Mouse (Mus musculus) neural tube, embryonic 12.5 days (tissue): ENCODE measurements around the gene Txnrd2. TPM values are rescaled to one million over a fixed set of nuclear protein-coding genes. Genes with fewer than 3 reads are reported as not detected.

Experiments
- ATAC-seq: fragments of 200-750 bp; cut with Nextera tagmentation; 2 replicates; pipeline ENCODE4 v1.8.0; 2017; ENCODE audit warnings: low read depth, mild to moderate bottlenecking, moderate TSS enrichment, moderate library complexity; ENCODE audit not compliant: low FRiP score
- H3K27ac ChIP-seq: fragments of 300-500 bp; sonication (generic); 2 replicates; pipeline ENCODE4 v1.5.1; 2016
- H3K27me3 ChIP-seq: fragments of 300-500 bp; sonication (generic); replicated peaks from 2 replicates; pipeline ENCODE4 v1.6.1; 2016; ENCODE audit warnings: mild to moderate bottlenecking
- H3K36me3 ChIP-seq: fragments of 300-500 bp; sonication (generic); 2 replicates; pipeline ENCODE4 v1.6.1; 2016; ENCODE audit warnings: mild to moderate bottlenecking
- H3K4me1 ChIP-seq: fragments of 300-500 bp; sonication (generic); 2 replicates; pipeline ENCODE4 v1.6.1; 2016
- H3K4me2 ChIP-seq: fragments of 300-500 bp; sonication (generic); replicated peaks from 2 replicates; pipeline ENCODE4 v1.6.1; 2016; ENCODE audit warnings: mild to moderate bottlenecking
- H3K4me3 ChIP-seq: fragments of 300-500 bp; sonication (generic); 2 replicates; pipeline ENCODE4 v1.5.1; 2016
- H3K9ac ChIP-seq: fragments of 300-500 bp; sonication (generic); 2 replicates; pipeline ENCODE4 v1.6.1; 2016; ENCODE audit warnings: mild to moderate bottlenecking
- H3K9me3 ChIP-seq: fragments of 300-500 bp; sonication (generic); 2 replicates; pipeline ENCODE4 v1.6.1; 2016; ENCODE audit warnings: mild to moderate bottlenecking
- WGBS: fragments of 180-500 bp; shearing (Covaris S2); methylation state at CpG from one replicate; pipeline ENCODE4 v1.1.7; 2016; 5-methylcytosine and 5-hydroxymethylcytosine counted together
- polyA plus RNA-seq: library from polyadenylated mRNA; unstranded; fragments of >200 nt; fragmentation: Nextera tagmentation; extraction: Ambion mirVana; gene quantifications from 2 replicates; pipeline ENCODE4 v1.2.1, GENCODE M21; 2016

Gene Txnrd2
- polyA plus RNA-seq, 1 experiment from 2014 or later: 24.8 TPM

DNA sequence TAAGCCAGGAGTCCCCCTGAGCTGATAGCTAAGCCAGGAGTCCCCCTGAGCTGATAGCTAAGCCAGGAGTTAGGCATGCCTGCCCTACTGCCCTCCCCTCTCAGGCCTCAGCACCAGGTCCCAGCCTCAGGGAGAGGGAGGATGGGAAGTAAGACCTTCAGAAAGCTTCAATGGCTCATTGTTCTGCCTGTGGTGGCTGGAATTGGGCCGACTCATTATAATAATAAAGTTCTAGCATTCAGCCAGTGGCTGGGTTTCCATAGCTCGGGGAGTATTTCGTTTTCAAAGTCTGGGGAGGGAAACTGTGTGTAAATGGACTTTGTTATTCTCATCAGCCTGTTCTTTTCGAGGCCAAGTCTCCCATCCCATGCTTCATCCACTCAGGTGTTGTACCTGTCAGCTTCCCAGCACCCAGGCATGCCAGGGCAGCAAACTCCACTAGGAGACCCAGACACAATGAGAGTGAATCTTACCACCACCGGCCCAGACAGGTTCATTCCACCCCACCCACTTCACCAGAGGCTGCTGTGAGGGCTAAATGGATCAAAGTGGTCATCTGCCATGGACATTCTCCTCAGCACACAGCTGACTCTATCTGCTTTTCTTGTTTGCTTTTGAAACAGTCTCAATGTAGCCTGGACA lies 58.7 kb downstream of the Txnrd2 start:
- Histone ChIP-seq H3K4me1 (peaks cover 11% of the 10 kb centered on the region), H3K36me3 (no peaks in the 10 kb centered on the region), H3K9ac (no peak overlapping the region), H3K4me3 (no peak overlapping the region), H3K27ac (no peak overlapping the region), H3K9me3 (no peaks in the 10 kb centered on the region), H3K4me2 (no peak overlapping the region), H3K27me3 (no peaks in the 10 kb centered on the region)
- 29% methylated on average over 5 of the region's 5 CpGs for WGBS
- no peak for ATAC-seq

DNA sequence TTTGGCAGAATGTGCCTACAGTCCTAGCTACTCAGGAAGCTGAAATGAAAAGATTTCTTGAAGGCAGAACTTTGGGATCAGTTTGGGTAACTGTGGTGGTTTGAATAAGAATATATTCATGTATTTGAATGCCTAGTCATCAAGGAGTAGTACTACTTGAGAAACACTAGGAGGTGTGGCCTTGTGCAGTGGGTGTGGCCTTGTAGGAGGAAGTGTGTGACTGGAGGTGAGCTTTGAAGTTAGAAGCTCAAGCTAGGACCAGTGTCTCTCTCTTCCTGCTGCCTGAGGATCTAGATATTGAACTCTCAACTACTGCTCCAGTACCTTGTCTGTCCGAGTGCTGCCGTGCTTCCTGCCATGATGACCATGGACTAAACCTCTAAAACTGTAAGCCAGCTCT lies 59.9 kb downstream of the Txnrd2 start:
- Histone ChIP-seq H3K4me2 (no peak overlapping the region), H3K9ac (no peak overlapping the region), H3K36me3 (no peaks in the 10 kb centered on the region), H3K4me1 (peaks cover 11% of the 10 kb centered on the region), H3K9me3 (no peaks in the 10 kb centered on the region), H3K27me3 (no peaks in the 10 kb centered on the region), H3K27ac (no peak overlapping the region), H3K4me3 (no peak overlapping the region)
- no peak for ATAC-seq
- 95% methylated on average over 2 of the region's 2 CpGs for WGBS

DNA sequence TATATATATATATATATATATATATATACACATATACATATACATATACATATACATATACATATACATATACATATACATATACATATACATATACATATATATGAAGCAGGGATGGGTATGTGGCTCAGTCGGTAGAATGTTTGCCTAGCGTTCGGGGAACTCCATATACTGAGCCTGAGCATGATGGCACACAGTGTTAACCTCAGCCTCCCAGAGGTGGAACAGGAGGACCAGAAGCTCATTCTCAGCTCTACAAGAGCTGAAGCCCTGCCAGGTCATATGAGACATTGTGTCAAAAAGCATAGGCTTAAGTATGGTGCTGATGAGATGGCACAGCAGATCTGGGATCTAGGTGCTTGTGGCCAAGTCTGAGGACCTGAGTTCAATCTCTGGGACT lies 64.1 kb downstream of the Txnrd2 start:
- Histone ChIP-seq H3K27ac (no peak overlapping the region), H3K9ac (no peak overlapping the region), H3K4me2 (no peak overlapping the region), H3K36me3 (no peaks in the 10 kb centered on the region), H3K9me3 (no peaks in the 10 kb centered on the region), H3K4me3 (no peak overlapping the region), H3K4me1 (no peaks in the 10 kb centered on the region), H3K27me3 (no peaks in the 10 kb centered on the region)
- no peak for ATAC-seq
- 96% methylated on average over 3 of the region's 3 CpGs for WGBS

DNA sequence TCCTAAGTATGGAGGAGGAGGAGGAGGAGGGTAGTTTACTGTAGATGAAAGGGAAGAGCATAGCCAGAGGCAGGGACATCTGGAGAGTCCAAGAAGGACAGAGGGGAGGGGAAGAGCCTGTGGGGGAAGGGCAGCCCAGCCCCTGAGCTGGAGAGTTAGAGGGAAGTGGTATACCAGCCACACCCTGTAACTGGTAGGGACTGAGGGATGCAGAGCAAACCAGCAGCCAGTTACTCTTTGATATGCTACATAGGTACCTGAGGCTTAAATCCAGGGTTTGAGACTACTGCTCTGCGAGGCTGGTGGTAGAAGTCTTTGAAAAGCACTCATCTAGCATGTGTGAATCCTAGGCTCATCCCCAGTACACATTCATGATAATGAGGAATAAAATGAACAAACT lies 64.7 kb downstream of the Txnrd2 start:
- Histone ChIP-seq H3K27me3 (no peaks in the 10 kb centered on the region), H3K27ac (no peak overlapping the region), H3K9me3 (no peaks in the 10 kb centered on the region), H3K4me1 (no peaks in the 10 kb centered on the region), H3K4me2 (no peak overlapping the region), H3K9ac (no peak overlapping the region), H3K36me3 (no peaks in the 10 kb centered on the region), H3K4me3 (no peak overlapping the region)
- WGBS: 68% methylated on average over 1 of the region's 1 CpGs
- no peak for ATAC-seq

DNA sequence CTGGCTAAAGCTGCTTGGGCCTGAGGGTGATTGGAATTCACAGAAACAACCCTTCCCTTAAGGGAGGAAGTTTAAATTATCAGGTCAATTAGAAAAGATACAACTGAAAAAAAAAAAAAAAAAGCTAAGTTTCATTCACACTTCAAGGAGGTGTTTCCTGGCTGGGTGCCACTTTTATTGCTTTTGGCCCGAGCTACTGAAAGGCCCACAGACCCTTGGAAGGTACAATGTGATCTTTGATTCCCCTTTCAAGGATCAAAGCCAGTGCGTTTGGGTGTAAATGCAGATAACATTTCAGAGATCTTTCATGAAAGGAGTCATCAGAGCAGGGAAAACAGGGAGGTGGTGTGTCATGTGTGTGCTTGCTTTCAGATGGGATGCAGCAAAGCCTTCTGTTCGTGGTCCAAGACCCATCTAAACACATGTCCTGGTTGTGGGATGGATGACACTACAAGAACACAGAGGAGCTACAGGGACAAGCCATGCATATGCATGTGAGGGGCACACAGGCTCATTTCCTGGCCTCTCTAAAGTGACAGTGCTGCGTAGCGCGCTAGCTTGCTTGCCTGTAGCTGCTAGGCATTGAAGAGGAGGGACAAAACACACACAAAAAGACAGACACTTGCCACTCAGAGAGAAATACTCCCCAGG lies 71.8 kb downstream of the Txnrd2 start:
- no peaks in the 10 kb centered on the region for H3K27me3 ChIP-seq
- peak overlapping the region; percentile 69 for H3K27ac ChIP-seq
- WGBS: 4% methylated on average over 6 of the region's 6 CpGs
- no peaks in the 10 kb centered on the region for H3K9me3 ChIP-seq
- peak; percentile 73 for ATAC-seq
- H3K4me1 ChIP-seq: peaks cover 17% of the 10 kb centered on the region
- H3K4me3 ChIP-seq: peak overlapping the region; percentile 65
- H3K36me3 ChIP-seq: peaks cover 18% of the 10 kb centered on the region; the same call in 1 of the 2 replicates
- H3K4me2 ChIP-seq: peak overlapping the region; percentile 80
- peak overlapping the region; percentile 65 for H3K9ac ChIP-seq

DNA sequence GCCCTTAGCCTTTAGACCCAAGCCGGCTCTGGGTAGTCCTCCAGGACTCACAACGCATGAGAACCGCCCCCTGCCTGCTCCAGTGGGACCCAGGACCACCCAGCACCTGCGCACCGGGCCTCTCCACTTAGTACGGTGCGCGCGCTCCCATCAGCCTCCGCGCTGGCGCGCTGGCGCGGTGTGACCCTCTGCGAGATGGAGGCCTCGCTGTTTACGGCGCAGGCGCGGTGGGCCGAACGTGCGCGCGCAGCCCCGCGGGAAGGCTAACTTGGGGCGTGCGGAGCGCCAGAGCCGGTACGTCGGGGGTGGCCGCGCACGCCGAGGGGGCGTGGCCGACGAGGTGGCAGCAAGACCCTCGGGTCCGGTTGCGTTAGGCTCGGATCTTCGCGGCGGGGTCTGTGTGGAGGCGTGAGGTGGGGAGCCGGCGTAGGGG lies 72.4 kb downstream of the Txnrd2 start, which contains the start of the genes Gnb1l and Rtl10:
Gene Gnb1l (plus strand): TSS at position 156 of the 433 bp plus-strand sequence.
Gene Rtl10 (plus strand): TSS at position 344 of the 433 bp plus-strand sequence.
- Histone ChIP-seq H3K4me3 (peak within 1 kb of the TSS; percentile 65), H3K27ac (peak within 1 kb of the TSS; percentile 69), H3K9me3 (no peaks in the 10 kb centered on the region), H3K4me1 (peaks cover 17% of the 10 kb centered on the region), H3K4me2 (peak within 1 kb of the TSS; percentile 80), H3K36me3 (peaks cover 20% of the 10 kb centered on the region; the same call in 1 of the 2 replicates), H3K27me3 (no peaks in the 10 kb centered on the region), H3K9ac (peak within 1 kb of the TSS; percentile 65)
- WGBS: under 1% methylated on average over 51 of the region's 51 CpGs
- peak; percentile 98 for ATAC-seq

DNA sequence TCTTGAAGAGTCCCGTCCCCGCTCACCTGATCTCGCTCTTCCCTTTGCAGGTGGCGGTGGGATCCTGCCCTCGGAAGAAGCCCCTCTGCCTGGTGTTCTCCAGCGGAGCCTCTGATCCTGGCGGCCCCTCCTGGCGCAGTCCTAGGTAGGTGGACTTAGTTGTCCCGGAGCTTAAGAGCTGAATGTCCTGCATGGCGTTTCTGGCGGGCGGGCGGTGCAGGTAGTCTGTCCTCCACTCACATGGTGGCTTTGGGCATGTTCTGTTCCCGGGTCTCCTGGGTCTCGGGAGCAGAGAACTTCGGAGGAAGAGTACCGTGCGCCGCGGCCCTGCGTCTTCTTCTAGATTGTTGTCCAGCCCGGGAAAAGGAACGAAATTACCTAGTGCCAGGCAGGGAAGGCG lies 72.8 kb downstream of the Txnrd2 start:
- WGBS: under 1% methylated on average over 24 of the region's 24 CpGs
- peak overlapping the region; percentile 80 for H3K4me2 ChIP-seq
- H3K36me3 ChIP-seq: peaks cover 21% of the 10 kb centered on the region; the same call in 1 of the 2 replicates
- peak overlapping the region; percentile 65 for H3K9ac ChIP-seq
- H3K9me3 ChIP-seq: no peaks in the 10 kb centered on the region
- H3K27me3 ChIP-seq: no peaks in the 10 kb centered on the region
- peak; percentile 69; the same call in 1 of the 2 replicates for ATAC-seq
- H3K27ac ChIP-seq: no peak overlapping the region
- peak overlapping the region; percentile 65 for H3K4me3 ChIP-seq
- H3K4me1 ChIP-seq: peaks cover 17% of the 10 kb centered on the region

DNA sequence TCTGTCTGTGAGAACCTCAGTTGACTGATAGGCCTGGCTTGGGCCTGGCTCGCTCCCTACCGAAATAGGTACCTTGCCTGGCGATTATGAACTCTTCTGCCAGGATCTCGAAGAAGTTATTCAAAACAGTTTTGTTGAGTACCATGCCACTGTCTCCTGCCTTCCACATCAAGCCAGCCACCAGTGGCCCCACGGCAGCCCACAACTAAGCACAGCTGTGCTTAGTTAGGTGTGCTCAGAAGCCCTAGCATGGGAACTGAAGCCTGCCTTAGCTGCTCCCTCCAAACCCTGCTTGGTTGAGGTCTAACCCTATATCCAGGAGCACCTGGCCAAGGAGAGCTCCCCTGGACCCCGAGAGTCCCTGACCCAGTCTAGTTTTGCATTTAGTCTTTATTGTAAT lies 75.3 kb downstream of the Txnrd2 start:
- no peak overlapping the region for H3K4me3 ChIP-seq
- H3K36me3 ChIP-seq: peaks cover 21% of the 10 kb centered on the region; the same call in 1 of the 2 replicates
- no peak overlapping the region for H3K4me2 ChIP-seq
- 94% methylated on average over 6 of the region's 6 CpGs for WGBS
- no peaks in the 10 kb centered on the region for H3K27me3 ChIP-seq
- H3K9me3 ChIP-seq: no peaks in the 10 kb centered on the region
- no peak for ATAC-seq
- H3K4me1 ChIP-seq: peaks cover 17% of the 10 kb centered on the region
- H3K27ac ChIP-seq: no peak overlapping the region
- H3K9ac ChIP-seq: no peak overlapping the region

DNA sequence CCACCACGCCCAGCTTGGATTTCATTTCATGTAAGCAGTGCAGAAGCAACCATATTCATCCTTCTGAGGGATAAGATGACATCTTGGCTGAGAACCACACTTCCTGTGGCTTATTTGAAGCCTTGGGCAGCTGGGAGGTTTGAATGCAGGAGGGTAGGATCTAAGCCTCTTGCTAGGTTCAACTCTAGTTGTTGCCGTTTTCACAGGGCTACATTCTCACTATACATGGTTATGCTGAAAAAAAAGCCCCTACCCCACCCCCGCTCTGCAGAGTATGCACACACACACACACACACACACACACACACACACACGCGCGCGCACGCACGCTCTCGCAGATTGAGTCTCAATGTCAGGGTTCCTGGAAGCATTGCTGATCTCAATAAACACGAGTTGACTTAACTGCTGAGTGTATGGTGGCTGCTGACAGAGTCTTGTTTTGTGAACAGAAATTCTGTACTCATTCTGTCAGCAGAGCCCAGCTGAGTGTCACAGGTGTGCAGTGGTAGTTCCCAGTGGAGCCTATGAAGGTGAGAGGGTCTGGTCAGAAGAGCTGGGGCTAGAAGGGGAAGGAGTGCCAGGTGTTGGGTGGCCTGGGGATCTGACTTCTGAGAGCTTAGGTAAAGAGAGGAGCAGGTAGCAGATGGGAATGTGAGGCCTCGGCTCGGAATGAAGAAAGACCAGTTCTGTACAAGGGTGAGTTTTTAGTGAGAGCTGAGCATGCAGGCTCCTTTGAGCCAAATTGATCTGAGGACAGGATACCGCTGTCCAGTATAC lies 77.6 kb downstream of the Txnrd2 start:
- Histone ChIP-seq H3K4me1 (peaks cover 13% of the 10 kb centered on the region), H3K27me3 (no peaks in the 10 kb centered on the region), H3K9ac (no peak overlapping the region), H3K36me3 (peaks cover 21% of the 10 kb centered on the region; the same call in 1 of the 2 replicates), H3K27ac (no peak overlapping the region), H3K4me3 (no peak overlapping the region), H3K4me2 (no peak overlapping the region), H3K9me3 (no peaks in the 10 kb centered on the region)
- 92% methylated on average over 14 of the region's 14 CpGs for WGBS
- no peak for ATAC-seq

DNA sequence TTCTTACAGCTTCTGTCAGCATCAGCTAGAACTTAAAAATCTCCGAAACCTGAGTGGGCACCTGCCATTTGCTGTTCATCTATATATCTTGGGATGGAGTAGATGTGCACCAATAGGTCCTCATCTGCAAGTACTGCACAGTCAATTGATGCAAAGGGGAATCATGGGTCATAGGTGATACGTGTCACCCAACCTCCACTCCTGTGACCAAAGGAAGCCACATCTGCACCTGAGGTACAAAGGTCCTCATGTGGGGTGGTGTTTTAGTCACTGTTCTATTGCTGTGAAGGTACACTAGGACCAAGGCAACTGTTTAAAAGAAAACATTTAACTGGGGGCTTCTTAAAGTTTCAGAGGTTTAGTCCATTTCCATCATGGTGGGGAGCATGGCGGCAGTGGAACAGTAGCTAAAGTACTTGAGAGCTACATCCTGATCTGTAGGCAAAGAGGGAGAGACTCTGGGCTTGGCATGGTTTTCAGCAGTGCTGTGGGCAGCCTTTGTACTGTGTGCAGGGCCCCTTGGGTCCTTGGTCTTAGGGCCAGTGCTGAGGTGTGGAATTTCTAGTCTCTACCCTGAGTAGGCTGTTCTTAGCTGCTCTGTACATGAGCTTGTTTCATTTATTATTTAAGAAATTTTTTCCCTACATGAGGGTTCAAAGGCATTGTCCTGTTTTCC lies 80.5 kb downstream of the Txnrd2 start:
- WGBS: 94% methylated on average over 3 of the region's 3 CpGs
- peaks cover 5% of the 10 kb centered on the region; the same call in 1 of the 2 replicates for H3K4me1 ChIP-seq
- ATAC-seq: no peak

DNA sequence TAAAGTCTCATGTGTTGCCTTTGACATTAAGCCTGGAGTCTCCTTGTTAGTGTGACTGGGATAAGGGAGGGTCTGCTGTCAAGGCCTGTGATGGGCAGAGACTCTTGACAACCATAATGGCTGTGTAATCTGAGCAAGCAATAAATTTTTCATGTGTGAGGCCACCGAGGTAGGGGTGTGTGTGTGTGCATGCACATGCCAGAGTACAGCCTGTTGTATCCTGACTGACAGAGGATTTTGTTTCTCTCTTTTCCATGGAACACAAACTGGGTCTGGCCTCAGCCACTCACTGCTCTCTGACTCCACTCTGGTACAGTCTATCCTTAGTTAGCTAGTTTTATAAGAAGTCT lies 81.0 kb downstream of the Txnrd2 start:
- peaks cover 6% of the 10 kb centered on the region; the same call in 1 of the 2 replicates for H3K36me3 ChIP-seq
- WGBS: 47% methylated on average over 1 of the region's 1 CpGs
- ATAC-seq: no peak

More for the DNA sequence above, 80.5 kb downstream of the Txnrd2 start:
- no peaks in the 10 kb centered on the region for H3K9me3 ChIP-seq
- no peak overlapping the region for H3K9ac ChIP-seq
- no peak overlapping the region for H3K4me3 ChIP-seq
- no peak overlapping the region for H3K27ac ChIP-seq
- H3K27me3 ChIP-seq: no peaks in the 10 kb centered on the region
- peaks cover 11% of the 10 kb centered on the region; the same call in 1 of the 2 replicates for H3K36me3 ChIP-seq
- H3K4me2 ChIP-seq: no peak overlapping the region

More for the DNA sequence above, 81.0 kb downstream of the Txnrd2 start:
- H3K4me1 ChIP-seq: peaks cover 5% of the 10 kb centered on the region; the same call in 1 of the 2 replicates
- no peaks in the 10 kb centered on the region for H3K27me3 ChIP-seq
- no peak overlapping the region for H3K27ac ChIP-seq
- H3K9me3 ChIP-seq: no peaks in the 10 kb centered on the region
- no peak overlapping the region for H3K9ac ChIP-seq
- no peak overlapping the region for H3K4me2 ChIP-seq
- H3K4me3 ChIP-seq: no peak overlapping the region
